Mouse (Mus musculus): ENCODE measurements at regions not wholly inside any gene's neighbourhood (a gene's known extent, or its start where the extent isn't known, plus 50 kb on each side); places are given as distances from the start of the nearest gene placed in this dataset.
A peak's percentile ranks its signal among the peaks of the same experiment; 100 is the strongest.

DNA sequence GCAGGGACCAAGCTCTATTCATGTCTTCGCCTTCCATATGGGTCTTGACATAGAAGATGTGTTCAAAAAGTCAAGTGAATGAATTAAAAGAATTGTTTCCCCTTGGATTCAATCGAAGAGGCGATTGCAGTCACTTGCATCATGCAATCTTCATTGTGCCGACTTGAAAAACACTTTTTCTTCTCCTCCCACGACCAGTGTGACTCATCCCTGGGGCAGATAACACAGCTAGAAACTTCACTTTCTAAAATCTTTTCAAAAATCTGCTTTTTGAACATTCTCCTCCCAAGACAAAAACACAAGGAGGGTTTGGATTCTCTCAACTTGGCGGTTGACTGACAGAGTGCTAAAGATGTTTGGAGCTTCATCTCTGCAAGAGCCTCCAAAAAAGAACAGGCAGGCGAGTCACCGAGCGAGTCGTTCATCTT lies 67.2 kb upstream of the Arntl start:
- Histone ChIP-seq H3K27me3 (replicated peaks; ENCODE audit: low read depth, poor library complexity, severe bottlenecking) (peaks cover 26% of the 10 kb centered on the region), H3K4me1 (peaks cover 14% of the 10 kb centered on the region), H3K27ac (replicated peaks) (no peak overlapping the region), H3K36me3 (replicated peaks) (no peaks in the 10 kb centered on the region), H3K4me3 (no peak overlapping the region), H3K9me3 (no peaks in the 10 kb centered on the region)
- WGBS: 82% methylated on average over 10 of the region's 10 CpGs
- DNase-seq (ENCODE audit: low spot score): no peak

- peaks cover 30% of the 10 kb centered on the region for H3K27me3 ChIP-seq (replicated peaks; ENCODE audit: low read depth, poor library complexity, severe bottlenecking)
- no peak overlapping the region for H3K27ac ChIP-seq (replicated peaks)
- no peaks in the 10 kb centered on the region for H3K9me3 ChIP-seq
- peaks cover 14% of the 10 kb centered on the region for H3K4me1 ChIP-seq
- DNase-seq (ENCODE audit: low spot score): no peak
- H3K36me3 ChIP-seq (replicated peaks): no peaks in the 10 kb centered on the region
- no peak overlapping the region for H3K4me3 ChIP-seq
- 51% methylated on average over 10 of the region's 10 CpGs for WGBS
Measured at GRCm38 (mm10) chr7:113141846-113142683, 65.2 kb upstream of the Arntl start.

DNA sequence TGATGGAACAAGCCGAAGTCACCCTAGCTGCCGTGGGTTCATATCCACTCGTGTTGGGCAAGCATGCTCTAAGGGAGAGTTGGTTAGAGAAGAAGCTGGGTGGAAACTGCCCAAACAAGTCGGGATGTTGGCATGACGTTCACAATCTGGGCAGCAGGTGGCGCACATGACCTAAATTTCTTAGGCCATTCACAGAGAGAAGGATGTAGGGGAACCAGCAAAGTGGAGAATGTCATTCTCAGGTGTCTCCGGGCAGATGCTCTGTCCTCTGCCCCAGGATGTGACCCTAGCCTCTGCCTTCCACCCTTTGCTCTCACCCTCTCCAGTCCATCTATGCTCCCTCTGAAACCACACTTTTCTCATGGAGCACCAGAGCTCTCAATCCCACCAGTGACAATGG lies 63.7 kb upstream of the Arntl start:
- H3K36me3 ChIP-seq (replicated peaks): no peaks in the 10 kb centered on the region
- H3K9me3 ChIP-seq: no peaks in the 10 kb centered on the region
- H3K4me3 ChIP-seq: no peak overlapping the region
- H3K27me3 ChIP-seq (replicated peaks; ENCODE audit: low read depth, poor library complexity, severe bottlenecking): peaks cover 30% of the 10 kb centered on the region
- H3K4me1 ChIP-seq: peaks cover 29% of the 10 kb centered on the region
- WGBS: 17% methylated on average over 7 of the region's 7 CpGs
- no peak overlapping the region for H3K27ac ChIP-seq (replicated peaks)
- peak; percentile 85 for DNase-seq (ENCODE audit: low spot score)

DNA sequence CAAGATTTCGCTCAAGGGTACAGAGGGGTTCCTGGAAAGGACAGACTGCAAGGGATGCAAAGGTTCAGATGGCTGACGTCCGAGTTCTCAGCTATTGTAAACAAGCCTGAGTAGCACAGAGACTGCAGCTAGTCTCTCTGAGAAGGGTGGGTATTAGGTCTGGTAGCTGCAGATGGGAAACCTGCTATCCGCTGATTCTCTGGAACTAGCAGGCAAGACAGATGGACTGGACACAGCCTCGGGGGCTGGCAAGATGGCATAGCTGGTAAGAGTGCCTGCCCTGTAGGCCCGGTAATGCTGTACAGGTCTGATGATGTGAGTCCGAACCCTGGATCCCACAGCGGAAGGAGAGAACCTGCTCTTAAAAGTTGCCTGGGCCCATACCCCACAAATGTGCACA lies 62.2 kb upstream of the Arntl start:
- H3K4me1 ChIP-seq: peaks cover 29% of the 10 kb centered on the region
- no peaks in the 10 kb centered on the region for H3K36me3 ChIP-seq (replicated peaks)
- WGBS: 84% methylated on average over 8 of the region's 8 CpGs
- DNase-seq (ENCODE audit: low spot score): no peak
- peaks cover 27% of the 10 kb centered on the region for H3K27me3 ChIP-seq (replicated peaks; ENCODE audit: low read depth, poor library complexity, severe bottlenecking)
- H3K4me3 ChIP-seq: no peak overlapping the region
- no peak overlapping the region for H3K27ac ChIP-seq (replicated peaks)
- H3K9me3 ChIP-seq: no peaks in the 10 kb centered on the region

GRCm38 (mm10) chr7:113146108-113146507 lies 61.2 kb upstream of the Arntl start:
- H3K4me3 ChIP-seq: no peak overlapping the region
- H3K4me1 ChIP-seq: peaks cover 39% of the 10 kb centered on the region
- H3K9me3 ChIP-seq: no peaks in the 10 kb centered on the region
- WGBS: 72% methylated on average over 2 of the region's 2 CpGs
- H3K36me3 ChIP-seq (replicated peaks): no peaks in the 10 kb centered on the region
- DNase-seq (ENCODE audit: low spot score): no peak
- peaks cover 26% of the 10 kb centered on the region for H3K27me3 ChIP-seq (replicated peaks; ENCODE audit: low read depth, poor library complexity, severe bottlenecking)
- H3K27ac ChIP-seq (replicated peaks): no peak overlapping the region

DNA sequence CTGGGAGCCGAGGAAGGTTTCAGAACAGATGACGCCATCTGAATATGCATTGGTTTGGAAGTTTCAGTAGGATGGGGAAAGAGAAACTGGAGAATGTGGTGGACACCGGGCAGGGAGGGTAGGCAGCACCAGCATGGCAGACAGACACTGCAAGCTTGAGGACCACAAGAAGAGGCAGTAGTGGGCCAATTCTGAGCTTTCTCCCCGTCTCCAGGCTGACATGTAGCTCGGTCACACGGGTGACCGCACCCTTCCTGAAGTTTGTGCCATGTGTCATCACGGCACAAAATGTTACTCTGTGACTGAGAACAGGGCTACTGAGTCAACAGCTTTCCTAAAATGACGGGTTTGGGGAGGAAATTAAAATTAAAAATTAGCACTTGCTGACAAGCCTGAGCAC lies 60.7 kb upstream of the Arntl start:
- 90% methylated on average over 9 of the region's 9 CpGs for WGBS
- no peak for DNase-seq (ENCODE audit: low spot score)

GRCm38 (mm10) chr7:113147391-113148332 lies 59.6 kb upstream of the Arntl start:
- peak; percentile 71 for DNase-seq (ENCODE audit: low spot score)
- Histone ChIP-seq H3K27ac (replicated peaks) (peak overlapping the region; percentile 75), H3K4me3 (no peak overlapping the region), H3K4me1 (peaks cover 45% of the 10 kb centered on the region), H3K36me3 (replicated peaks) (no peaks in the 10 kb centered on the region), H3K27me3 (replicated peaks; ENCODE audit: low read depth, poor library complexity, severe bottlenecking) (peaks cover 11% of the 10 kb centered on the region; the same call in 1 of the 2 replicates), H3K9me3 (no peaks in the 10 kb centered on the region)
- WGBS: 16% methylated on average over 16 of the region's 16 CpGs

More for the DNA sequence above, 60.7 kb upstream of the Arntl start:
- Histone ChIP-seq H3K4me1 (peaks cover 39% of the 10 kb centered on the region), H3K36me3 (replicated peaks) (no peaks in the 10 kb centered on the region), H3K27ac (replicated peaks) (no peak overlapping the region), H3K27me3 (replicated peaks; ENCODE audit: low read depth, poor library complexity, severe bottlenecking) (peaks cover 22% of the 10 kb centered on the region), H3K4me3 (no peak overlapping the region), H3K9me3 (no peaks in the 10 kb centered on the region)

DNA sequence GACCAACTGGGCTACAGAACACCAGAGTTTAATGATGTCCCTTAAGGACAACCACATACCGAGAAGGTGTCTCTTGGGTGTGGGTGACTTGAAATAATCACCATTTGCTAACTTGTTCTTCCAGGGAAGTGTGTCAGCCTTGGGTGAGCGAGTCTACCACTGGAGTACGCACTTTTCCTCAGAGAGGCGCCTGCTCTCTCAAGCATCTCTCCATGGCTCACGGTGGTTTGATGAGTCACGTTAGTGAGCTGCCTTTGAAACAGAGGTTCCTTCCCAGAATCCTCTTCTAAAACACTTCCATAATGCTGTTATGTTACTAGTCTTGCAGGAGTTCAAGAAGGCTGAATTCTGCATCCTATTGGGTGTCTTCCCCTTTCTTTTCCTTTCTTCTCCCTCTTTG lies 58.6 kb upstream of the Arntl start:
- Histone ChIP-seq H3K36me3 (replicated peaks) (no peaks in the 10 kb centered on the region), H3K4me1 (peaks cover 48% of the 10 kb centered on the region), H3K9me3 (no peaks in the 10 kb centered on the region), H3K4me3 (no peak overlapping the region), H3K27me3 (replicated peaks; ENCODE audit: low read depth, poor library complexity, severe bottlenecking) (peaks cover 10% of the 10 kb centered on the region; the same call in 1 of the 2 replicates), H3K27ac (replicated peaks) (peak overlapping the region; percentile 25; the same call in 1 of the 2 replicates)
- 90% methylated on average over 6 of the region's 6 CpGs for WGBS
- DNase-seq (ENCODE audit: low spot score): no peak

GRCm38 (mm10) chr7:113149966-113150470 lies 57.2 kb upstream of the Arntl start:
- DNase-seq (ENCODE audit: low spot score): no peak
- Histone ChIP-seq H3K4me3 (no peak overlapping the region), H3K27me3 (replicated peaks; ENCODE audit: low read depth, poor library complexity, severe bottlenecking) (peaks cover 12% of the 10 kb centered on the region; the same call in 1 of the 2 replicates), H3K9me3 (no peaks in the 10 kb centered on the region), H3K4me1 (peaks cover 48% of the 10 kb centered on the region), H3K36me3 (replicated peaks) (no peaks in the 10 kb centered on the region), H3K27ac (replicated peaks) (0 out of 2 replicates have a peak overlapping the region, but pooled peaks have one; percentile 2)
- WGBS: 76% methylated on average over 4 of the region's 4 CpGs

DNA sequence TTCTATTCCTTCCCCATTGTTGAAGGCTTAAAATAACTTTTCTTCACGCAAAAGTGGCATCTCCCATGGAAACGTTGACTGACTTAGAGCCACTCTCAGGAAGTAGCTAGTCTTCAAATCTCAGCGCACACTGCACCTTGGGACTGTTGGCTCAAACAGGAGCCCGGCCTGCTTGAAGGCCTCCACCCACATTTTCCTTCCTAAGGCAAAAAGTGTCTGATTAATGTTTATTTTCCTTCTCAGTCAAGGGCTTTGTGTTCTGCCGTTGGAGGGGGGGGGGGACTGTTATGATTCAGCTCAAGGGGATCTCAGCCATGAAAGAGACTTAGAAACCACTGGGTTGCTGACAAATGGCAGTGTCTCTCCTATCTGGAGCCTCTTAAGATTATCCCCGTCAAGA lies 56.5 kb upstream of the Arntl start:
- H3K4me3 ChIP-seq: no peak overlapping the region
- H3K27ac ChIP-seq (replicated peaks): 0 out of 2 replicates have a peak overlapping the region, but pooled peaks have one; percentile 2
- no peak for DNase-seq (ENCODE audit: low spot score)
- WGBS: 52% methylated on average over 6 of the region's 6 CpGs
- H3K27me3 ChIP-seq (replicated peaks; ENCODE audit: low read depth, poor library complexity, severe bottlenecking): peaks cover 12% of the 10 kb centered on the region; the same call in 1 of the 2 replicates
- no peaks in the 10 kb centered on the region for H3K9me3 ChIP-seq
- H3K4me1 ChIP-seq: peaks cover 48% of the 10 kb centered on the region
- no peaks in the 10 kb centered on the region for H3K36me3 ChIP-seq (replicated peaks)

DNA sequence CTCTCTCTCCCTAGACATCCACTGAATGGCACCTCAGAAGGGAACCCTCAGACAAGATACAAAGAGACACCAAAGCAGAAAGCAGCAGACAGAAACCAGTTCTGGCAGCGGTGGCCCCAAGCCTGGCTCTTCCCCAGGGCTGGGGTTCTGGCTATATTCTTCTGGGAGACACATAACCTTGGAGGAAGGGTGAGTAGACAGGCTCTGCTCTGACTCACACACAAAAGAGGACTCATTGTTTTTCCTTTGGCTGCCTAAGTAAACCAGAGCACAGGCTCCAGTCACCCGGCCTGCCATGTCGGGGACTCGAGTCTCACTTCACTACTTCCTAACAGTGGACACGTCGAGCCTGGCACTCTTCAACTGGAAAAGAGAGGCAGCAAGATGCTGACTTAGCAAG lies 55.8 kb upstream of the Arntl start:
- no peak for DNase-seq (ENCODE audit: low spot score)
- Histone ChIP-seq H3K36me3 (replicated peaks) (no peaks in the 10 kb centered on the region), H3K4me1 (peaks cover 52% of the 10 kb centered on the region), H3K27ac (replicated peaks) (peak overlapping the region; percentile 61), H3K9me3 (no peaks in the 10 kb centered on the region), H3K4me3 (no peak overlapping the region), H3K27me3 (replicated peaks; ENCODE audit: low read depth, poor library complexity, severe bottlenecking) (peaks cover 9% of the 10 kb centered on the region; the same call in 1 of the 2 replicates)
- WGBS: 57% methylated on average over 6 of the region's 6 CpGs

GRCm38 (mm10) chr7:113153386-113153785 lies 53.9 kb upstream of the Arntl start:
- H3K27ac ChIP-seq (replicated peaks): no peak overlapping the region
- no peak for DNase-seq (ENCODE audit: low spot score)
- 0 out of 2 replicates have a peak, but pooled peaks cover 7% of the 10 kb centered on the region for H3K27me3 ChIP-seq (replicated peaks; ENCODE audit: low read depth, poor library complexity, severe bottlenecking)
- no peaks in the 10 kb centered on the region for H3K9me3 ChIP-seq
- H3K4me3 ChIP-seq: no peak overlapping the region
- 89% methylated on average over 2 of the region's 2 CpGs for WGBS
- H3K36me3 ChIP-seq (replicated peaks): no peaks in the 10 kb centered on the region
- H3K4me1 ChIP-seq: peaks cover 52% of the 10 kb centered on the region
